Mouse (Mus musculus): ENCODE data around the gene Rpl32.

The Rpl32 gene

DNA sequence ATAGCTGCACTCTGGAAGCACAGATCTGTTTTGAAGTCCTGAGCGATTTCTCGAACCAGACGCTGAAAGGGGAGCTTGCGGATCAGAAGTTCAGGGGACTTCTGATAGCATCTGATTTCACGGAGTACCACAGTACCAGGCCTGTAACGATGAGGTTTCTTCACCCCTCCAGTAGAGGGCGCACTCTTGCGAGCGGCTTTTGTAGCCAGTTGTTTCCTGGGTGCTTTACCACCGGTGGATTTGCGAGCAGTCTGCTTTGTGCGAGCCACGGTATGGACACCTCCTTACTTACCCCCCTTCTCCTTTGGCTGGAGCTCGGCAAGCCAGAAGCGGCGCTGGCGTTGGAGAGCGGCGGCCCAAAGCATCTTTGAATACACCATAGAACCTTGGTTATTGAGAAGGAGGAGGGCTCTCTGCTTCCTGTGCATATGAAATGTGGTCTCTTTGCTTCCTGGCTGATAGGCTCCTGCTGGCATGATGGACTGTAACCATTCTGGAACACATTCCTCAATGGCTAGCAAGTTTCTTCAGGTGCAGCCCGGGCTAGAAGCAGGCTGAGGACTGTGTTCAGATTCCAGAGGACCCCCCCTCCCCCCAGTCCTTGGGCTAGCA, 38.4 kb downstream of the Rpl32 start:
- in situ Hi-C loops (cut with MboI, MseI), result no loop called here

- in situ Hi-C loops (cut with MboI, MseI), result loop anchor here in 1 of 2 experiments (5.0 kb wide), 1 partner anchor 41 kb away; no protein-coding TSS in a partner anchor
These were observed 40.3 kb downstream of the Rpl32 start for GRCm38 (mm10) chr6:115768207-115768606.

DNA sequence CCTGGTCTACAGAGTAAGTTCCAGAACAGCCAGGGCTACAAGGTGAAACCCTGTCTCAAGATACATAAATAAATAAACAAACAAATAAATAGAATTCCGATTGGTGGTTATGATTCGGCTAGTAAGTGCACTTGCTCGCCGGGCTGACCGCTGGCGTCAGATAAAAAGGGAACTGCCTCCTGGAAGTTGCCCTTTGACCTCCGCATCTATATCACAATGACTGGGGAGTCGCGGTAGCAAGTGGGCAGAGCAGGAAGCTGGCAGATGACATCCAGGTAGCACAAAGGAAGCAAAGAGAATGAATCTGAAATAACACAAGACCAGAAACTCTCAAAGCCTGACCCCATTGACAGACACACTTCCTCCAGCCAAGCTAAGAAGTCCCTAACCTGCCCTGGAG, 41.2 kb downstream of the Rpl32 start:
- in situ Hi-C loops (cut with MboI, MseI), result loop anchor here in 1 of 2 experiments (5.0 kb wide), 1 partner anchor 40 kb away; no protein-coding TSS in a partner anchor

- in situ Hi-C loops (cut with MboI, MseI), result no loop called here
These were observed 44.4 kb downstream of the Rpl32 start for GRCm38 (mm10) chr6:115764179-115764578.

- in situ Hi-C loops (cut with MboI, MseI), result no loop called here
These were observed 46.4 kb downstream of the Rpl32 start, which contains the start of gene Tmem40 for GRCm38 (mm10) chr6:115761995-115762756. Tmem40 (minus strand) TSS chr6:115762410.

- in situ Hi-C loops (cut with MboI, MseI), result no loop called here
These were observed 47.6 kb downstream of the Rpl32 start for GRCm38 (mm10) chr6:115760982-115761381.

DNA sequence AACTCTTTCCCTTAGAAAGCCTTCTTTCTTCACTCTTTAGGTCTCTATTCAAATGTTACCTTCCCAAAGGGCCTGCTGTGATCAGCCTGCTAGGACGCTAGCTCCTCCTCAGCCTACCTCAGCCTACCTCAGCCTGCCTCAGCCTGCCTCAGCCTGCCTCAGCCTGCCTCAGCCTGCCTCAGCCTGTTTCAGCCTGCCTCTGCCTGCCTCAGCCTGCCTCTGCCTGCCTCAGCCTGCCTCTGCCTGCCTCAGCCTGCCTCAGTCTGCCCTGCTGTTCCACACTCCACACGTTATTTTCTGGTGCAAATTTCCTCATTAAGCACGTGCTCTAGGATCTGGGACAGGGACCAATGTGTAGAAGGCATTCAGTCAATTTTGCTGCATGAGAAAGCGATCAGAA, 48.4 kb downstream of the Rpl32 start:
- in situ Hi-C loops (cut with MboI, MseI), result no loop called here

DNA sequence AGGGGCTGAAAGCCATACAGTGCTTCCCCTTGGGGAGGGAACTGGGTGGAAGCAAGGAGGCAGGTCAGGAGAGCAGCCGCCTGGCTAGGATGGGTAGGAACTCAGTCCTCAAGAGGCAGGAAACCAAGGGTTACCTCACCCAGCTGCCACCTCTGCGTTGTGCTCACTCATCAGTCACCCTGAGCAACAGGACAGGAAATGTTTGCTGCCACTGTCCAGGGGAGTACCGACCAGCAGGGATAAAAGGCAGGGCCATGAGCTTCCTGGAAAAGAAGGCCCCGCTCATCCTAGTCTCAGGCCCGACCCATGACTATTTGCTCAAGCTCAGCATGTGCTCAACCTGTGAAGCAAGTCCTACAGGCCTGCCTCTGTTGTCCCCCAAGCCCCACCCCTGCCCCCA, 49.1 kb downstream of the Rpl32 start:
- in situ Hi-C loops (cut with MboI, MseI), result no loop called here

GRCm38 (mm10) chr6:115758981-115759435, 49.5 kb downstream of the Rpl32 start:
- in situ Hi-C loops (cut with MboI, MseI), result no loop called here

DNA sequence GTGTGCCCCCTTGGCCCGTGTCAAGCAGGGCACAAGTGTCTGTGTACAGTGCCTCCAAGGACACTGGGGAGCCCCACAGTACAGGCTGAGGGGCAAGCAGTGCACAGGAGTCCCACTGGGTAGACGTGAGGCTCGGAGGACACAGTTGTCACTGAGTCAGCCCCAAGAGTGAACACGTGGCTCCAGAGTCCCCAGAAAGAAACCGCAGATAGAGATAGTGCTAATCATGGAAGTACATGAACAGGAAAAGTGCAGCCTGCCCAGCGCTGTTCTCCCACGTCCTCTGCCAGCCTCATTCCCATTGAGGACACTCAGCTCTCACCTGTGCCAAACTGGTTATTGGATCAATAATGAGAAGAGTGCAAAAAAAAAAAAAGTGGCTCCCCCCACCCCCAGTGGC, 53.0 kb downstream of the Rpl32 start:
- in situ Hi-C loops (cut with MboI, MseI), result no loop called here
